Mouse (Mus musculus) embryonic facial prominence, embryonic 11.5 days (tissue): ENCODE results near the gene 5730522E02Rik. TPM values are rescaled to one million over a fixed set of nuclear protein-coding genes. Genes with fewer than 3 reads are reported as not detected.

Experiments
- ATAC-seq: fragments of 200-750 bp; cut with Nextera tagmentation; replicated peaks from 2 replicates; pipeline ENCODE4 v1.8.0; 2017; ENCODE audit warnings: low read depth; ENCODE audit not compliant: insufficient number of reproducible peaks, low FRiP score, low TSS enrichment
- DNase-seq: peaks from one replicate; pipeline ENCODE4 v3.0.0-alpha.2; 2015; ENCODE audit warnings: low spot score
- H3K27ac ChIP-seq: fragments of 300-500 bp; sonication (generic); replicated peaks from 2 replicates; pipeline ENCODE4 v1.5.1; 2014; ENCODE audit warnings: mild to moderate bottlenecking, low read depth, low read length, control low read depth
- H3K27me3 ChIP-seq: fragments of 300-500 bp; sonication (generic); 2 replicates; pipeline ENCODE4 v1.6.1; 2014; ENCODE audit warnings: mild to moderate bottlenecking, low read length, moderate library complexity, mixed read lengths; ENCODE audit not compliant: control insufficient read depth, insufficient read depth
- H3K36me3 ChIP-seq: fragments of 300-500 bp; sonication (generic); replicated peaks from 2 replicates; pipeline ENCODE4 v1.6.1; 2014; ENCODE audit warnings: low read depth, mild to moderate bottlenecking, low read length, moderate library complexity, mixed read lengths; ENCODE audit not compliant: control insufficient read depth, insufficient read depth
- H3K4me1 ChIP-seq: fragments of 300-500 bp; sonication (generic); 2 replicates; pipeline ENCODE4 v1.6.1; 2014; ENCODE audit warnings: low read length, mixed read lengths; ENCODE audit not compliant: control insufficient read depth, insufficient read depth
- H3K4me2 ChIP-seq: fragments of 300-500 bp; sonication (generic); 2 replicates; pipeline ENCODE4 v1.6.1; 2014; ENCODE audit warnings: low read depth, mild to moderate bottlenecking, control low read depth, low read length, moderate library complexity
- H3K4me3 ChIP-seq: fragments of 300-500 bp; sonication (generic); 2 replicates; pipeline ENCODE4 v1.5.1; 2014; ENCODE audit warnings: low read depth, low read length, control low read depth
- H3K9ac ChIP-seq: fragments of 300-500 bp; sonication (generic); replicated peaks from 2 replicates; pipeline ENCODE4 v1.6.1; 2014; ENCODE audit warnings: mild to moderate bottlenecking, control low read depth, low read length
- H3K9me3 ChIP-seq: fragments of 300-500 bp; sonication (generic); replicated peaks from 2 replicates; pipeline ENCODE4 v1.6.1; 2016; ENCODE audit warnings: mild to moderate bottlenecking, low read length, inconsistent platforms, mixed read lengths; ENCODE audit not compliant: control insufficient read depth
- WGBS: fragments of 180-500 bp; shearing (Covaris S2); extraction: QIAGEN DNeasy Blood & Tissue Kit; methylation state at CpG from one replicate; pipeline ENCODE4 v1.1.7; 2014; 5-methylcytosine and 5-hydroxymethylcytosine counted together
- polyA plus RNA-seq: library from polyadenylated mRNA; unstranded; fragments of >200 nt; fragmentation: Nextera tagmentation; extraction: Ambion mirVana; gene quantifications from 2 replicates; pipeline ENCODE4 v1.2.1, GENCODE M21; 2014

5730522E02Rik gene
- polyA plus RNA-seq, 1 experiment from 2014 or later = 8.7 TPM

DNA sequence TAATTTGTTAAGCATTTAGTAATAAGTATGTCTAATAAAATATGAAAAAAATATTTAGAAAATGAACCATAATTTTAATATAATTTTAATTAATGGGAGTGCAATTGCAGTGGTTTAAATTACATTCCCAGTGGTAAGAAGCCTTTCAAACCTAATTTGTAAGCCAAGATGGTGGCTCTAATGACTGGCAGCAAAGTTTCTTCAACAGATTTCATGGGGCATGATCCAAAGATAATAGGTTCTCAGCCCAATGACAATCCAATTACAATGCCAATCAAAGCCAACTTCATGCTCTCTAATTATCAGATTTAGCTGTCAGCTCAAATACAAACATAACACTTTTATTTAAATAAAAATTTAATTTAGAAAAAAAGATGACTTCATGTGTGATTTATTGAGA lies 337.6 kb downstream of the 5730522E02Rik start:
- ATAC-seq (no peak), DNase-seq (no peak)
- H3K9ac ChIP-seq = no peak overlapping the region
- no peak overlapping the region for H3K27ac ChIP-seq
- H3K4me3 ChIP-seq = no peak overlapping the region
- H3K4me1 ChIP-seq = no peaks in the 10 kb centered on the region
- no peaks in the 10 kb centered on the region for H3K36me3 ChIP-seq
- H3K4me2 ChIP-seq = no peak overlapping the region
- H3K9me3 ChIP-seq = no peaks in the 10 kb centered on the region
- H3K27me3 ChIP-seq = no peaks in the 10 kb centered on the region

DNA sequence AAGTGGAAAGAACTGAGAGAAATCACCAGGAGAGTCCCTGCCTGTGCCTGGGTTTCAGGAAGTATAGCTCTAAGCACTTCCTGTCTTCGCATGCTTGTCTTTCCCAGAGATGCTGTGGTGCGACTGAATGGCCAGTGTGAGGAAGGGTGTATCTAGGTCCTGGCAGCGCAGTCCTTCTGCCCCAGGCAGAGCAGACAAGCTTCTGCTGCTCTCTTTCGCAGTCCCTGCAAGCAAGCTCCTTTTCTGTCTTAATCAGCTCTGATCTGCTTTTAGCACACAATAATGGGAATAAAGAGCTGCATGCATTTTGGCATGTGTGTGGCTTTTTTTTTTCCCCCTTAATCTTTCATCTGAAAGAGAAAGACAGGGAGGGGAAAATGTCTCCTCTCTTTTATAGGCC lies 338.2 kb downstream of the 5730522E02Rik start:
- Histone ChIP-seq H3K4me2 (no peak overlapping the region), H3K4me3 (no peak overlapping the region), H3K4me1 (no peaks in the 10 kb centered on the region), H3K27me3 (no peaks in the 10 kb centered on the region), H3K36me3 (no peaks in the 10 kb centered on the region), H3K9me3 (no peaks in the 10 kb centered on the region), H3K27ac (no peak overlapping the region), H3K9ac (no peak overlapping the region)
- WGBS = 35% methylated on average over 4 of the region's 4 CpGs
- ATAC-seq = no peak
- no peak for DNase-seq

DNA sequence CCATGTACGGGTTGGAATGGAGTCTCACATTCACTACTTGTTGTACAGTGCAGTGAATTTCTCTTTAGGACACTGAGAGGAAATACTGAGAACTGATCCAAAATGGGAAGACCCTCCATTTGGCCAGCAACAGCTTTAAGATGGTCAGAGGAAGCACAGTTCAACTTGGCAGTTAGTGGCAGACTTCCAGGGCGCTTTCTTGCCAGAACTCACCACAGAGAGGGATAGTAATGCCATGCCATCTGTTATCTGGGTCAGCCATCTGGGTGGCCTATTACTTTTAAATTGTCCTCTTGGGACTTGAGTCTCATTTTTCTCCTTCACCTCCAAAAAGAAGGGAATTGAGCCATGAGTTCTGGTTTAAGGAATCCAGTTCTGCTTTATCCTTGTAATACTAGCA lies 344.3 kb downstream of the 5730522E02Rik start:
- Histone ChIP-seq H3K27me3 (no peaks in the 10 kb centered on the region), H3K4me1 (no peaks in the 10 kb centered on the region), H3K9ac (no peak overlapping the region), H3K9me3 (no peaks in the 10 kb centered on the region), H3K4me2 (no peak overlapping the region), H3K4me3 (no peak overlapping the region), H3K36me3 (no peaks in the 10 kb centered on the region), H3K27ac (no peak overlapping the region)
- WGBS = 75% methylated on average over 2 of the region's 2 CpGs
- DNase-seq (no peak), ATAC-seq (no peak)

DNA sequence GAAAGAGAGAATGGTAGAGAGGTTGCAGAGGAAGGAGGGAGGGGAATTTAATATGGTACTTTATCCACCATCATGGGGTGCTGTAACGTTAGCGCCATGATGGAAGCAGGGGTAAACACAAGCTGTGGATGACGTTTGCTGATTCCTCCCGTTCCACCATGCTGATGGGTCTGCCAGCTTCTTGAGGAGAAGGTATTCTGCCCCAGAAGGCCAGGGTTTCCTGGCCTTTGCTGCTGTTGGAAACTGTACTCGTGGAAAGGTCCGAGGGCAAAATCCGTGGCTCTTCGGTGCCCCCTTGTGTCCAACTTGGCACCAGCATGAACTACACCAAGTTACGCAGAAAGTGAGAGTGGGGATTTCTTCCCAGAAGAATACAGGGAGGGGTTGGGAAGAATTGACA lies 347.9 kb downstream of the 5730522E02Rik start:
- peak; percentile 23; the same call in 1 of the 2 replicates for ATAC-seq
- H3K4me1 ChIP-seq = no peaks in the 10 kb centered on the region
- 7% methylated on average over 9 of the region's 9 CpGs for WGBS
- peak; percentile 86 for DNase-seq
- H3K9me3 ChIP-seq = no peaks in the 10 kb centered on the region
- H3K36me3 ChIP-seq = no peaks in the 10 kb centered on the region
- H3K4me2 ChIP-seq = no peak overlapping the region
- no peak overlapping the region for H3K4me3 ChIP-seq
- H3K27me3 ChIP-seq = no peaks in the 10 kb centered on the region
- H3K27ac ChIP-seq = no peak overlapping the region
- H3K9ac ChIP-seq = no peak overlapping the region

DNA sequence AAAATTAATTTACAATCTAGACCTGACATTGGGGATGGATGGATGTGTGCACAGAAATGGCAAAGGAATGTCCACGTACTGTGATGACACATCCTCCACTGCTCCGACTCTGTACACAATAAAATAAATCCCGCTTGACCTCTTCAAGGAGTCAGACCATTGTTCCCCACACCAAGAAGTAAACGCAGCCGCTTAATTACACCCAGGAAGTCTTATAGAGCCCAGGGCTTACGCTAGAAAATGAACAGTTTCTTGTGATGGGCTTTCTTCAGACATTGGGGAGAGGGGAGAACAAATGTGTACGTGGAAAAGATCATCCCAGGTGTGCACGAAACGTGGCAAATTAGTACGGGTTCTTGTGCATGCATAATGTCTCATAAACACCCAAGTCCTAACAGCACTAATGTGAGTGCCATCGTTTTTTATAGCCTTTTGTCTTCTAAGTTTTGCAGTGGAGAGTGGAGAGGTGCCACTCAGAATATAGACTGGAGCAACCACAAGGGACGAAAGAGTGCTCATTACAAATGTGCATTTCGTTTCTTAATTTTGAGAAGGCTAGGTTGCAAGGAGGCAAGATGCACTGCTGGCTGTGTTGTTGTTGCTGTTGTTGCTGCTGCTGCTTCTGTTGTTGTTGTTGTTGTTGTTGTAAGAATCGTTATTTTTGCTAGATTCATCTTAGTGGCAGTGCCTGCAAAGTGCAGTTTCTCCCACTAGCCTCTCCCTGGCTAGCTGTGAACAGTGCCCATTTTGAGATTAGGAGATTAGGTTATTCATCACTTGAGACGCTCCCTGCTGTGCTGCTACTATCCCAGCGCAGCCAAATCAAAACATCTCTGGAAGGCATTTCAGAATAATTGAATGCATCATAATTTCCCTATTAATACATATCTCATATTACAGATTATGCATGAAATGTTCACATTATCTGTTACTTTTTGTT lies 353.7 kb downstream of the 5730522E02Rik start:
- DNase-seq = no peak
- no peaks in the 10 kb centered on the region for H3K27me3 ChIP-seq
- H3K4me3 ChIP-seq = no peak overlapping the region
- no peaks in the 10 kb centered on the region for H3K9me3 ChIP-seq
- WGBS = 55% methylated on average over 16 of the region's 16 CpGs
- H3K27ac ChIP-seq = no peak overlapping the region
- H3K4me2 ChIP-seq = no peak overlapping the region
- H3K9ac ChIP-seq = no peak overlapping the region
- H3K36me3 ChIP-seq = no peaks in the 10 kb centered on the region
- no peak for ATAC-seq
- H3K4me1 ChIP-seq = no peaks in the 10 kb centered on the region; the same call in 1 of the 2 replicates

DNA sequence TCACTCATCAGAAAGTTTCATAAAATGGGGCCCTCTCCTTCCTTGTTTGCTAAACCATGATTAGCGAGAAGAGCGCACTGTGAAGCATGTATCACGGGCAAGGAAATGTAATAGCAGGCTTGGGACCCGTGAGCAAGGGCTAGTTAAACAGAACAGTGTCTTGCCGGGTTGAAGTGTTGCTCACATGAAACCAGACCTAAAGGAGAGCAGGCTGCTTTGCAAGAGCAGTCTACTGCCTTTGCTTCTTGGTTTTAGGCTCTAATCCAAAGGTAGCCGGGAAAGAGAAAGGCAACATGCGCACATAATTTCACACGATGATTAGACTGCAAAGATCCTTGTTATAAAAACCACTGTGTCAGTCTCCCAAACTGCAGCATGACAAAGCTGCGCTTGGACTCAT lies 354.8 kb downstream of the 5730522E02Rik start:
- Histone ChIP-seq H3K9ac (no peak overlapping the region), H3K9me3 (no peaks in the 10 kb centered on the region), H3K27me3 (no peaks in the 10 kb centered on the region), H3K36me3 (no peaks in the 10 kb centered on the region), H3K4me1 (no peaks in the 10 kb centered on the region; the same call in 1 of the 2 replicates), H3K27ac (no peak overlapping the region), H3K4me3 (no peak overlapping the region), H3K4me2 (no peak overlapping the region)
- DNase-seq (no peak), ATAC-seq (no peak)
- WGBS = 52% methylated on average over 9 of the region's 9 CpGs

DNA sequence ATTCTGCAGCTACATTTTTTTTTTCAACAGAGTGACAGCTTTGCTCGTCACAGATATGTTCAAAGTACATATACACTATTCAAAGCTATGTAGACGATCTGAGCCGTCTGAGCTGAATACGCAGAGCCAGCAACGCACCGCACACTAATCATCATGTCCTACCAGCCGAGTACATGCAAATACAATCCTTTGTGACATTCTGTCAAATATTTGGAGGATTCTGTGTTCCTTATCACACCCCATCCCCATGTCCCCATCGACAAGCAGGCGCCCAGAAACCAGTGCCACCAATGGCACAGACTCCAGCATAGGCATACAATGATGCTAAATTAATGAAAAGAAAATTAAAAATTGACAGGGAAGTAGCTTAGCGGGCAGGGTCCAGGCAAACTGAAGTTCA lies 356.3 kb downstream of the 5730522E02Rik start:
- H3K4me2 ChIP-seq = no peak overlapping the region
- H3K9ac ChIP-seq = no peak overlapping the region
- H3K27ac ChIP-seq = no peak overlapping the region
- H3K4me1 ChIP-seq = no peaks in the 10 kb centered on the region; the same call in 1 of the 2 replicates
- H3K36me3 ChIP-seq = no peaks in the 10 kb centered on the region
- no peak for DNase-seq
- H3K4me3 ChIP-seq = no peak overlapping the region
- H3K27me3 ChIP-seq = no peaks in the 10 kb centered on the region
- no peaks in the 10 kb centered on the region for H3K9me3 ChIP-seq
- 87% methylated on average over 10 of the region's 10 CpGs for WGBS
- no peak for ATAC-seq

DNA sequence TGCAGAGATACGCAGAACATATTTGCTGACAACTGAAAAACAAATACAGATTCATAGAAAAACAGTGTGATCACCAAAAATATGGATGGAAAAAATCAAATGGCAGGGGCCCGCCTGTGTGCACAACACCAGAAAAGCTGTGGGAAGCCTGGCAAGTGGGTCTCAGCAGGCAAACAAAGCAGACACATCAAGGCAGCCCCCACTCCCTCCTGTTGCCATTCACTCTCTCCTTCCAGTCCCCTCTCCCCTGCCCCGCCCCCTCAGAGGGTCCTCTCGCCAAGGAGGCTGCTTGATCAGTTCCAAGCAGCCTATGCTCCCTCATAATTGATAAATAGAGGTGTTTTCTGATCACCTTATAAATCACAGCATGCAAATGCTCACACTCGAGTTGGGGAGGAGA lies 357.5 kb downstream of the 5730522E02Rik start:
- no peaks in the 10 kb centered on the region for H3K9me3 ChIP-seq
- H3K4me2 ChIP-seq = no peak overlapping the region
- H3K36me3 ChIP-seq = no peaks in the 10 kb centered on the region
- H3K27ac ChIP-seq = no peak overlapping the region
- no peaks in the 10 kb centered on the region; the same call in 1 of the 2 replicates for H3K4me1 ChIP-seq
- no peaks in the 10 kb centered on the region for H3K27me3 ChIP-seq
- H3K9ac ChIP-seq = no peak overlapping the region
- no peak overlapping the region for H3K4me3 ChIP-seq
- ATAC-seq (no peak), DNase-seq (no peak)
- 34% methylated on average over 5 of the region's 5 CpGs for WGBS
